Mouse (Mus musculus) thymus, postnatal 0 days (tissue): ENCODE results near the gene Xirp1. TPM values are rescaled to one million over a fixed set of nuclear protein-coding genes. Genes with fewer than 3 reads are reported as not detected.
A peak's percentile ranks its signal among the peaks of the same experiment; 100 is the strongest.

Experiments
- DNase-seq: peaks from one replicate; pipeline ENCODE4 v3.0.0-alpha.2; 2015; ENCODE audit warnings: low spot score
- polyA plus RNA-seq: library from polyadenylated mRNA; unstranded; fragments of >200 nt; fragmentation: Nextera tagmentation; extraction: Ambion mirVana; gene quantifications from 2 replicates; pipeline ENCODE4 v1.2.1, GENCODE M21; 2015

The Xirp1 gene
- polyA plus RNA-seq, 1 experiment from 2014 or later, result not detected

GRCm38 (mm10) chr9:119988304-119988703 is 35.1 kb downstream of the Xirp1 start:
- DNase-seq, result peak; percentile 79

- DNase-seq, result no peak
These were observed 37.4 kb downstream of the Xirp1 start for GRCm38 (mm10) chr9:119985881-119986574.

- peak; percentile 49 for DNase-seq
These were observed 38.8 kb downstream of the Xirp1 start, which contains the start of gene Csrnp1 for GRCm38 (mm10) chr9:119984536-119985011. Csrnp1 (minus strand) TSS chr9:119984658.

- DNase-seq, result peak; percentile 82
These were observed 39.5 kb downstream of the Xirp1 start for GRCm38 (mm10) chr9:119983585-119984535.

- peak; percentile 83 for DNase-seq
These were observed 40.3 kb downstream of the Xirp1 start for GRCm38 (mm10) chr9:119982956-119983551.

GRCm38 (mm10) chr9:119982241-119982811 is 41.1 kb downstream of the Xirp1 start:
- peak; percentile 84 for DNase-seq

- peak; percentile 89 for DNase-seq
These were observed 41.9 kb downstream of the Xirp1 start for GRCm38 (mm10) chr9:119981183-119982179.

- DNase-seq, result peak; percentile 27
These were observed 42.6 kb downstream of the Xirp1 start for GRCm38 (mm10) chr9:119980770-119981182.

GRCm38 (mm10) chr9:119979749-119980148 is 43.6 kb downstream of the Xirp1 start:
- DNase-seq, result no peak

- peak; percentile 27 for DNase-seq
These were observed 44.5 kb downstream of the Xirp1 start for GRCm38 (mm10) chr9:119978811-119979441.

- DNase-seq, result peak; percentile 81
These were observed 45.1 kb downstream of the Xirp1 start for GRCm38 (mm10) chr9:119978151-119978810.

GRCm38 (mm10) chr9:119977557-119978060 is 45.8 kb downstream of the Xirp1 start:
- no peak for DNase-seq

GRCm38 (mm10) chr9:119976704-119977556 is 46.5 kb downstream of the Xirp1 start:
- DNase-seq, result peak; percentile 25

GRCm38 (mm10) chr9:119975286-119975685 is 48.1 kb downstream of the Xirp1 start:
- no peak for DNase-seq

GRCm38 (mm10) chr9:119974609-119975008 is 48.8 kb downstream of the Xirp1 start:
- no peak for DNase-seq

- DNase-seq, result peak; percentile 44
These were observed 49.4 kb downstream of the Xirp1 start for GRCm38 (mm10) chr9:119973869-119974520.

- no peak for DNase-seq
These were observed 50.1 kb downstream of the Xirp1 start for GRCm38 (mm10) chr9:119973281-119973680.
